Mouse (Mus musculus): Measurements from ENCODE around the gene Cracr2a. TPM values are rescaled to one million over a fixed set of nuclear protein-coding genes. Genes with fewer than 3 reads are reported as not detected.
"Not testable (repeated sequence)": the region's sequence is repeated elsewhere in the genome, so short reads cannot be mapped to it uniquely, and the experiment has no call there.

Gene Cracr2a
- 10 to 100 TPM; 11.7 to 14.8 (median 12.9) TPM for polyA plus RNA-seq (2017; shearing (Covaris generic))

DNA sequence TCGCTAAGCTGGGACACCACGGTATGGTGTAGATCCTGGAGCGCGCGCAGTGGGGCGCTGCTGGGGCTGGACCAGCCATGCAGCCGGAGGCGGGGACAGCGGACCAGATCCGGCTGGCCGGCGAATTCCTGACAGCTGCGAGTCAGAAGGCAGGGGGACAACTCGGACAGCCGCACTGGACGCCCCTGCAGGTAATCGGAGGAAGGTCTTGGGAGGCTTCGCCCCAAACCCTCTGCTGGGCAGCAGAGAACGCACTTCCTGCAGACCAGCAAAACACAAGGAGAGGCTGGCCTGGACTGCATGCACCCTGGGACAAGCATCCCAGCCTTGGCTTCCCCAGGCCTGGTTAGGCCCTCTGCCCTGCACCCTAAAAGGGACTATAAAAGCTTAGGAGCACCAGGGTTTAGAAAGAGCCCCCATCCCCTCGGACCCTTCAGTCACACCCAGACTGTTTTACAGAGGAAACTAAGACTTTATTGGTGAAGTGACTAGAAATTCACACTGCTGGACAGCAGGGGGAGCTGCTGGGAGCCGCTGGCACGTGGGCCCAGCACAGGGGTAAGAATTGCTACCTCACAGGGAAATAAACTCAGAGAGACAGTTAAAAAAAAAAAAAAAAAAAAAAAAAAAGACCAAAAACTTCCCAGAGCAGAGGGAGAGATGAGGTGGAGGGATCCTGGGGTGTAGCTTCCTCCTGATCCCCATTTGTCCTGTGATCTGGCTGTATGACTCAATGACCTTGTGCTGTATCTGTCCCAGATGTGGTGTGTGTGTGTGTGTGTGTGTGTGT is at the start of gene Cracr2a:
Gene Cracr2a (plus strand): TSS at position 108 of the 790 bp plus-strand sequence.
- ATAC-seq: peak; percentile 89

DNA sequence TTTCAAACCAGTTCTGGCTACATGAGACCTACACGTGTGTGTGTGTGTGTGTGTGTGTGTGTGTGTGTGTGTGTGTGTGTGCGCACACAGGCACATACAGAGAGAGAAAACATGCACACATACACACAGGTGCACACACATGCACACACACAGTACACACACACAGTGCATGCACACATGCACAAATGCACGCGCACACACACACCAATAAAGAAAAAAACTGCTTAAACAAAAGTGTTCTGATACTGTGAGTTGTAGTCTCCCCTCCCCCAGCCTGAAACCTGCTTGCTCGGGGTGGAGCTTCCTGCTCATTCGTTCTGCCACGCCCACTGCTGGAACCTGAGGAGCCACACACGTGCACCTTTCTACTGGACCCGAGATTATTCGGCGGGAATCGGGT is 47.4 kb upstream of the Cracr2a start:
- not testable (repeated sequence) for ATAC-seq

DNA sequence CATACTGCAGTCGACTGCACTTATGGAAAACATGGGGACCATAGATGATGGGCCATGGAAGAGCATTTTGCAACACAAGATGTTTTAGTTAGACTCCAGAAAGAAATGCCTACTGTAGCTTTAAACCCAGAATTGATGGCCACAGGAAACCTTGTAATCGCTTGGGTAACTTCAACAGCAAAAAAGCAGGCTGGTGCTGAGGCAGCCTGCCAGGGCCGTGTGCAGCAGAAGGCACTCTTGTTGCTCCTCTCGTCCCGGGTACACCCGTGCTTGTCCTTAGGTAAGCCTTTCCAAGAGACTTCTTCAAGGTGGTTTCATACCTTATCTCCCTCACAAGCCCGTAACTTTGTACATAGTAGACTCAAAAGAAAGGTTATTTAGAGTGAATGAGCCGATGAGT is 40.0 kb upstream of the Cracr2a start:
- ATAC-seq: no peak

DNA sequence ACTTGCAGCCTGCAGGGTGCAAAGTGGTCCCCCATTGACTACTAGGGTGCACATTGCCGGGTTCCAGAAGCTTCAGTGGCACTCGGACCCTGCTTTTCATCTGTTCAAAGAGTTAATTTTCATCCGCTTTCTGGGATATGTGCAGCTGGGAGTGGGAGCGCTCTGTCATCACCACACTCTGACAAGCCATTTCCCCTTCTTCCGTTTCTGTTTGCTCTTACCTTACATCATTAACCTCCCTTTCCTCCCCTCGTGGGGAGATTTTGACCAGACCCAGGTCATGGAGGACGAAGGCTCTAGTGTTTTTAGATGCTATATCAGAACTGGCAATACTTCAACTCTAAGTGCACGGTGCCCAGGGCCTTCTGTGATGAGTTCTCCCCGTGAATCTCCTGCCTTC is 38.8 kb upstream of the Cracr2a start:
- no peak for ATAC-seq

DNA sequence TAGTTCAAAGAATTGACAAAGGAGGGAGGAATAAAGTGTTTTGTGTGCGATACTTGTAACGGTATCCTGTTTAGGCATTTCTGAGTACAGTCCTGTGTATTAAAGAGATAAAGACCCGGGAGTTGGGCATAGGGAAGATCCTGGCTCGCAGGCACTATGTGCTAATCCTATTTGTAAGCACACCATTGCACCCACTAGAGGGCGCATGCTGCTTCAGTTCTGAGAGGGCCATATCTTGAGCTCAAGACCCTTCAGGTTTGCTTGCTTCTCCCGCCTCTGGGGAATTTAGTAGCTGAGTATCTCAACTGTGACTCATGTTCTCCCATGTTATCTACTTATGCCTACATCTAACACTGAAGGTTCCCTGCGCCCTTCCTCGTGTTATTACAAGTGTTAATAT is 36.7 kb upstream of the Cracr2a start:
- ATAC-seq: no peak

DNA sequence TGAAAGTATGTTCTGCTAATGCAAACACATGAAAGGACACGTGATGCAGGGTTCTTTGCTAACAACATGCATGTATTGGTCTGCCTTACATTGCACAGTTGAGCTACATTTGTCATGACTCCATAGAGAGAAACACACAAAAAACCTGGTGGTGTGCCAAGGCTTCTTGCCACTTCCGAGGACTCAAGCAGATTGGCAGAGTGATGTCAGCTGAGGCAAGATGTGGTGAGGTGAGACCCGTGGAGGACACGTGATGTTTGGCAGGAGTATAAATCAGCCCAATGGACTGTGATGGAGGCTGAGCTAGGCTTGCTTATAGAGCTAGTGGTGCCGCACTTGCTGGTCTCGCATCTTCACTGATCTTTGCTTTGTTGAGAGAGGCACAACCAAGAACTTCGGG is 32.5 kb upstream of the Cracr2a start:
- no peak for ATAC-seq

DNA sequence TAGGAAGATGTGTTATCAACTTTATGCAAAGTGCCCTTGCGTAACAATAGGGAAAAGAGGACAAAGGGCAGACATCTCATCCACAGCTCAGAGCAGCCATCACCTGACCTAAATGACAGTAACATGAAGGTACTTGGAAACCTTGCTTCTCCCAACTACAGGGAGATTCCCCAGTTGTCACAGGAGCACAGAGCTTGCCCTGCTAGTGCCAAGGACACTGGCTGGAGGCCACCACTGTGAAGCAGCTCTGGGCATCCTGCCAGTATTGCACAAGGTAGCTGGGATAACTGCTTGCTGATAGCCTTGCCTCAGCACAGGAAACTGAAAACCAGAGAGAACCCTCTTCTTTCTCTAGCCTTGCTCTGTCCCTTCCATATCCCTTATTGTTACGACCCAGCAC is 31.7 kb upstream of the Cracr2a start:
- ATAC-seq: no peak

DNA sequence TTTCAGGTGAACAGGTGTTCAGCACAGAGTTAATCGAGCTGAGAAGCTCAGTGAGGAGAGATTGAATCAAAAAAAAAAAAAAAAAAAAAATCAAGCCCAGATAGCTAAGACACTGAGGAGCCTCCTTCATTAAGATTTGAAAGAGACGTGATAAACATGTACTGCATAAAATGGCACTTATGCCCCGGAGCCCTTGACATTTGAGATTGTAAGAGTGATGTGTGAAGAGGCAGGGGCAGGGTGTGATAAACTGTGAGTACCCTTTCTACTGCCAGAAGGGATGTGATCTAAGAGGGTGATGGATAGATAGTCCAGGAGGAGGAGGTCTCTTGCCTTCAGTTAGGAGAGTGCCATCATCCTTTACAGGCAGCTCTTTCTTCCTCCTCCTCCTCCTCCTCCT is 30.9 kb upstream of the Cracr2a start:
- no peak for ATAC-seq

DNA sequence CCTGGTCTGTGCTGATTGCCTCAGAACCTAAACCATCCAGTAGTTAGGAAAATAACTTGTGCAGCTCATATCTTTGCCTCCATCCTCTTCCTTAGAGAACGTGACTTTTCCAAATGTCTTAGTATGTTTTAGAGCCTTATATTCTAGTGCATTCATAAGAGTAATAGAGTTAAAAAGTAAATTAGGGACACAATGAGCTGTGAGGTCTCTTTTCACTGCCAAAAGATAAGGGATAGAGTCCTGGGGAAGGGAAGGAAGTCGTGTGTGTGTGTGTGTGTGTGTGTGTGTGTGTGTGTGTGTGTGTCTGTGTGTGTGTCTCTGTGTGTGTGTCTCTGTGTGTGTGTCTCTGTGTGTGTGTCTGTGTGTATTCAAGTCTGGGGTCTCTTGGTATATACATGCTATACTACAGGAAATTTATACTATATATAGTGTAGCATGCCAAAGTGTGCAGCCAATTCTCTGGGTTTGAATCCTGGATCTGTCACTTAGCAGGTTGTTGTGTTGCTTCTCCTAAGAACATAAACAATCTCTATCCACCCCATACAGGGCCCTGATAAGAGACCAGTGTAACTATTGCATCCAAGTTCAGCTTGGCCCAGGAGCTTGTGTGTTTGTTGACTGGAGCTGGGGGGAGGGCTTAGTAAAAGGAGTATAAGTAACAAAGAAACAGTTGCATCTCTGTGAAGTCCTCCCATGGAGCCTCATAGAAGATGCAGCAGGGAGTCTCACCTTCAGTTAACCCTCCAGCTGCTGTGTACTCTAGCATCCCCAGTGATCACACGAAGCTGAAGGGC is 29.5 kb upstream of the Cracr2a start:
- no peak for ATAC-seq

DNA sequence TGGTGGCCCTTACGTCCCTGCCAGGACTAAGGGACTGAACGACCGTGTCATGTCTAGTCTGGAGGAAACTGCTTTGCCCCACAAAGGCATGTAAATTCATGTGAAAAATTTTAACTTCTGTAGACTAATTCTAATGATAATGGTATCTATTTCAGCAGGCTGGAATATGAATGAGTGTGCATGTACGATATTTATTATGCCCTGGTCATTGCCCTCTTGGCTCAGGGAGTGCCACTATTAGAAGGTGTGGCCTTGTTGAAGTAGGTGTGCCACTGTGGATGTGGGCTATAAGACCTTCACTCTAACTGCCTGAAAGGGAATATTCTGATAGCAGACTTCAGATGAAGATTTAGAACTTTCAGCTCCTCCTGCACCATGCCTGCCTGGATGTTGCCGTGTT is 28.8 kb upstream of the Cracr2a start:
- no peak for ATAC-seq

DNA sequence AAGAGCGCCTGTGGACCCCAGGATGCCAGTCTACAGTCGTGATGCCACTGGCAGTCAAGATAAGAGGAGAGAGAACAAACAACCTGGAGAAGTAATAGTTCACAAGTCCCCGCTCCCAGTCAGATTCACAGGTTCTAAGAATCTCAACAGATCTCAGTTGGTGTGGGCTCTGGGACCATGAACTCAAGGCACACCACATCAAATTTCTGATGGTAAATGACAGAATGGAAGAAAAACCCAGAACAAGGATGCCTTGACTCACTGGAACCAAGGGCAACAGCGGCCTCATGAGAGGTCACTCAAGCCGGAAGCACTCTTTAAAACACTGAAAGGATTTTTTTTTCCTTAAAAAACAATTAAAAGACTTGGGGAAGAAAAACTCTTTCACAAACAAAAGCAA is 27.4 kb upstream of the Cracr2a start:
- ATAC-seq: no peak

DNA sequence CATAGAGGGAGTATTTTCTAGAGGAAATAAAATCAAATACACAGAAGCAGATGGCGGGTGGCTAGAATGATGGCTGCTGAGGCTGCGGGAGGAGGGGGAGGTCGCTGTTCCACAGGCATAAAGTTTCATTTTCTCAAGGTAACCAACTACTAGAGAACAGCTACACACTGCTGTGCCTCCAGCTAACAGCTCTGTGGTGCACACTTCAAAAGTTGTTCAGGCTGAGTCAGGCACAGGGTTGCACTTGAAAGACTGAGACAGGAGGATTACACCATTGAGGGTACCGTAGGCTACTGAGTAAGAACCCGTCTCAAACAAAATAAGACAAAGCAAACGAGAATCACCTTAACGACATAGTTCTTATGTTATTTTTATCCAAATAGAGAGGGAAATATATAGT is 24.1 kb upstream of the Cracr2a start:
- no peak for ATAC-seq

DNA sequence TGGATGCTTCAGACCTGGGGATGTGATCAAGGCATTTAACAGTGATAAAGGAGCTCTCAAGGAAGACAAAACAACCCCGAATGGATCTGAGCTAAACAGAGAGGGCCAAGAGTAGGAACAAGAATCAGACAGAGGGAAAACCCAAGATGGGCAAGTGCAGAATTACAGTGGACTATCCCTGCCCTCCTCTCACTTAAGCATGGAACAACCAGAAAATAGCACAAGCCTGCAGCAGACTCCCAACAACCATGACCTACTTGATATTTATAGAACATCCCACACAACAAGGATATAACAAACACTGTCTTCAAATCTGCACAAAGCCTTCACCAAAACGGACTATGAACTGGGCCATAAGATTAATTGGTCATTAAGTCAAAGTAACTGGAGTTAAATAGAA is 23.0 kb upstream of the Cracr2a start:
- no peak for ATAC-seq

DNA sequence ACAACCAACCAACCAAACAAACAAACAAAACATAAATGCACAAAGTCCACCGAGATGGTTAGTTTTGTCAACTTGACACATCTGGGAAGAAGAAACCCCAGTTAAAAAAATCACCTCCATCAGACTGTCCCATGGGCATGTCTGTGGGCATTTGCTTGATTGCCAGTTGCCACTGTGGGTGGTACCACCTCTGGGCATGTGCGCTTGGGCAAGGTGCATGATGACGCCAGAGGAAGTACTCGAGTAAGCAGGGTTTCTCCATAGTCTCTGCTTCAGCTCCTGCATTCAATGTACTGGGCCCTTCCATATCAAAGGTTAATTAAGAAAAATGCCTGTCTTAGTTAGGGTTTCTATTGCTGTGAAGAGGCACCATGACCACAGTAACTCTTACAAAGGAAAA is 21.9 kb upstream of the Cracr2a start:
- ATAC-seq: no peak

DNA sequence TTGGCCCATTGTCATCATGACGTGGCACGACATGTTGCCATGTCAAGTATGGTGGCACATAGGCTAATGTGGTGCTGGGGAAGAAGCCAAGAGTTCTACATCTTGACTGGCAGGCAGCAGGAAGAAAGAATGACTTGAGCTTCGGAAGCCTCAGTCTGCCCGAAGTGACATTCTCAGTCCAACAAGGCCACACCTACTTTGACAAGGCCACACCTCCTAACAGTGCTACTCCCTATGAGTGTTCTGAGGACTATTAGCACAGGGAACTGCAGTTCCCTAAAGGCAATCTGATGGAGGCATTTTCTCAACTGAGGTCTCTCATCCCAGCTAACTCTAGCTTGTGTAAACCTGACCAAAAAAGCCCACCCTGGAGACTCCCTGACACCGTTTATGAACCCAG is 21.5 kb upstream of the Cracr2a start:
- ATAC-seq: no peak

DNA sequence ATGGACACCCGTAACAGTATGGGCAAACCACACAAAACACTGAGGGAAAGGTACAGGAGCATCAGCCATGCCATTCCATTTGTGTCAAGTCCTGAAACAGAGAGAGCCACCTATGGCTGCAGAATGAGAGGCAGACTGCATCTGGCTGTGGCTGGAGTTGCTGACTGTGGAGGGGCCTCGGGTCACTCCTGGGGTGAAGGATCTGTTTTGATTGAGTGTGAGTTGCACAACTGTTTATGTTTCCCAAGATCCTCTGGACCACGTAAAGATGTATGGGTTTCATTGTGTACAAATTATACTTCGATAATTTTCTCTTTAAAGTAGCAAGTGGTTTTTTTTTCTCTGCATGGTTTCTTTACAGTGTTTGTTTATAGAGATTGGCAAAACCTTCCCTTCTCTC is 20.6 kb upstream of the Cracr2a start:
- no peak for ATAC-seq

DNA sequence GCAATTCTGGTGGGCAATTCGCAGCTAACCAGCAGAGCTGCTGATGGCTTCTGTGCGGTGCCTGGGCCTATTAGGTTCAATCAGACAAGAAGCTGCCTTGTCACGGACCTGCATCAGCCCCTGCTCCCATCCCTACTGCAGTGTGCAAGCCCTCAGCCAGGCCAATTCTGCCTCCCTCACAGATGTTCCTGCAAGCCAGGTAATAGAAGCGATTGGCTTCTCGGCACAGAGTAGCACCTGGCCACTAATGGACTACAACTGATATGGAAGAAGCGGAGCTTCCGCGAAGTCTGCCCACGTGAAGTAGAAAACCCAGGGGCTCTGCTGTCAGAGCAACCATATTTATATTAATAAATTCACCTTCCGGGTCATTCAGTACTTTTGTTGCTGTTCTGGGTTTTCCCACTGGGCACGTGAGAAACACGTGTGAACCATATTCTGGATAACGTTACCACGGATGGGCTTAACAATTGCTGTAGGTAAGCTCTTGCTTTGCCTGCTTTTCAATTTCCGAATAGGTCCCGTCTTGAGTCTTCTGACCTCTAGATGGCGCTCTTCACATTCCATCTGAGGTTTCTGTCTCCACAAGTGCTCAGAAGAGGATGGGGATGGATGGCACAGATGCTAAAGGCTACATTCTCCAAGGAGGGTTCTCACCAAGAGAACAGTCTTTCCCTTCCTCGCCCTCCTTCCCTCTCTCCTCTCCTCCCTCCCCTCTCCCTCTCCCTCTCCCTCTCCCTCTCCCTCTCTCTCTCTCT is 19.3 kb upstream of the Cracr2a start:
- peak; percentile 61 for ATAC-seq

DNA sequence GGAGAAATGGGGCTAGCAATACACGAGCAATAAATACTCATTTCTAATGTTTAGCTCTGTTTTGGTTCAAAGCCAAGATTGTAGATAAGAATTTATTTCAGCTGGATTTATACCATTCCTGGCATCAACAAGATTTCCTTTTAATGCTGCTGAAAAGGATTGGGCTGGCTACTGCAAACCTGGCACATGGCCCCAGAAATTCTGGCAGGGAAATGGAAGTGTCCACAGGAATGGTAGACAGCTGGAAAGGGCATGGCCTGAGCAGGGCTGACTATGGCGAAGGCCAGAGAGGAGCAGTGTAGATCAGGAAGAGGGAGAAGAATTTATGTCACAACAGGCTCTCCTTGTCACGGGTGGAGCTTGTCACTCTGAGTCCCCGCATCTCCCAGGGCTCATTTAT is 14.5 kb upstream of the Cracr2a start:
- ATAC-seq: no peak

DNA sequence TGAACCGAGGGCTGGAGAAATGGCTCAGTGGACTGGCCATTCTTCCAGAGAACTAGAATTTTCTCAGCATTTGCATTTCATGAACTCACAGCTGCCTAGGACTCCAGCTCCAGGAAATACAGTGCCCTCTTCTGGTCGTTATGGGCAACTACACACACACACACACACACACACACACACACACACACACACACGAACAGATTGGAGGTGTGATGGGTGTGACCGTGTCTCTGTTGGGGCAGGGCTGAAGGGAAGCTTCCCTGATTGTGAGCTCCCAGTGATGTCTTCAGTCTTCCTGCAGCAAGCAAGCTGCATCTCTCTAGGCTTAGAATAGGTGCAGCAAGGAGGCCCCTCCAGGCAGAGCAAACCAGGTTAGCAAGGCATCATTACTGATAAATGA is 8.2 kb upstream of the Cracr2a start:
- ATAC-seq: no peak

DNA sequence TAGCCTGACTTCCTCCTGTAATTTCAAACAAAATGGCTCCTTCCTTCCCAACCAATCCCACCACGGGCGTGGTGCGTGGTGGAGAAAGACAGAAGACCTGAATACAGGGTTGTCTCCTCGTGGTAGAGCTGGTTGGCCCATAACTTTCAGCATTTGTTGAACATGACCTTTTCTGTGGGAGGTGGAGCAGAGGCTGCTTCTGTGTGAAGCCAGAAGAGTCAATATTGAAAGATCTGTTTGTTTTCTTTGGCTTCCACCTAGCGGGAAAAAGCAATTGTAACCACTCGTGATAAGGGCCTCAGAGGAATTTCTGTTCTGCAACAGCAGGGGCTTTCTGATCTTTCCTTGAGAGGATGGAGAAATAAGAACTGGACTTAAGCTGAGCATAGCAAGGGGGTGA is 5.6 kb upstream of the Cracr2a start:
- ATAC-seq: no peak

DNA sequence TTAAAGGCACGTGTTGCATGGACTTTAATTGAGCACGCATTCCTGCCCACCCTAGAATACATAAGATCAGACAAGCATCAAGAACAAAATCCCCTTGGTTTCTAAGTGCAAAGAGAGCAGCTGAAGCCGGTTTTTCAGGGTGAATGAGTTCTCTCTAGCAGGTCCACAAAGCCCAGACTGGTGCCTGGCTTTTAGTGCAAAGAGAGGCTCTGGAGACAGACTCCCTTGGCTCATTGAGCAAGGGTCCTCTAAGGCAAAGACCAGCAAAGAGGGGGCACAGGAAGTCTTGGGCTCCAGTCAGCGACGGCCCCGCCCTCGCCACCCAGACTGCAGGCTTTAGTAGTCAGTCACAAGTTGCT is 287 bp upstream of the Cracr2a start:
- ATAC-seq: no peak

DNA sequence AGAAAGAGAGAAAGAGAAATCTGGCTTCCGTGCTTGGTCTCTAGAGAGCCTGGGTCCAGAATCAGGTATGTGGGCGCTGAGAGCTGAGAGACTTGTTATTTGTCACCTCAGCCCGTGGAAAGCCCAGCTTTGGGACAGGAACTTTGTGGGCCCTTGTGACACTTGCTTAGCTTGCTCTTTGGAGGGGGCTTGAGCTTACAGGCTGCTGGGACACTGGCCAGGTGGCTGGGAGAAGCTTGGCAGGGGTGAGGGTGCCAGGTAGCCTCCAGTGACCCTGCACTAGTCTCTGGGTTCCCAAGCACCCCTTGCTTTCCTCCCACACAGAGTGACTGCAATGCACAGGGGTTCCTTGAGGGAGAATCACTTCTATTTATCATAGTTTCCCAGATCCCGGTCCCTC is 2.4 kb downstream of the Cracr2a start:
- ATAC-seq: no peak

DNA sequence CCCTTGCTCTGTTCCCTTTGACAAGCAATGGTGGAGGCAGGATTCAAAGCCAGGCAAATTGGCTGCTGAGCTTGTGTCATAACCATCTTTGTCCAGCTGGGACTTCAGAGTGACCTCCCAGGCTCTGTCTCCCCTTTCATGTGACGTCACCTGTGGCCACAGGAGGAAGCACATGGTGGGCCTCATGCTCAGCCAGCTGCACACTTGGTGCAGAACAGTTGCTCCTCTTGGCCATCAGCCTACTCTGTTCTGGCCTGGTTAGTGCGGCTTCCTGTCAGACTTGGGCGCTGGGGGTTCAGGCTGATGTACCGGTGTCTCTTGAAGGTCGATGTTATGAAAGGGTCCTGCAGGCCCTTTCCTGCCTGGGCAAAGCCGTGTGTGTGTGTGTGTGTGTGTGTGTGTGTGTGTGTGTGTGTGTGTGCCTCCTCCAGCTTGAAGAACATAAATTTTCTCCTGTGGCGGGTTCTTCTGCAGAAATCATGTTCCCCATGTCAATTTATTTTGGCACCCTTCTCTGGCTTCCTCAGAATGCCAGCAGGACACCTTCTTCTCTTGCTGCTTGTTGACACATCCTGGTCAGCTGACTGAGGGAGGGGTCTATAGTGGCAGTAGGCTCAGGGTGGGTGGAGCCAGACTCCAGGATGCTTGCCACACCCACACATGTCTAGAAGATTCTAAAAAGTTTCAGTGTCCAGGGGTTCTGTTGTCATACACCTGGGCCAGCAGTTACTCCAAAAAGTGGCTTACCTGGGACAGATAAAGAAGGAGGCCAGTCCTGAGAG is 5.0 kb downstream of the Cracr2a start:
- no peak for ATAC-seq

All from inflammation-experienced regulatory T-cells, adult 6 months (primary cell).